Mouse (Mus musculus) heart, postnatal 10 days (tissue): ENCODE data around the gene Hhat. TPM values are rescaled to one million over a fixed set of nuclear protein-coding genes. Genes with fewer than 3 reads are reported as not detected.

Experiments used
- DNase-seq, 2 experiments: peaks; one replicate each; pipeline ENCODE4 v3.0.0; 2021
- intact Hi-C: fragments of 180-260 bp; cut with DNase I; formaldehyde crosslinking; loops from one replicate; pipeline ENCODE4 v1.15.1; 2025
- total RNA-seq, 2 experiments: library from RNA; stranded (reverse); gene quantifications; 2 replicates each; pipeline ENCODE4 v1.2.3; 2021

The Hhat gene
- total RNA-seq, 2 experiments from 2014 or later: 3.6 to 4.0 TPM

GRCm38 (mm10) chr1:192785046-192785961 lies 14.3 kb upstream of the Hhat start:
- intact Hi-C loops: loop anchor here (2.0 to 5.0 kb wide), 4 partner anchors 58 to 111 kb away; partner anchors contain the start of gene Sertad4
- DNase-seq: peak in 1 of 2 experiments; percentile 43

DNA sequence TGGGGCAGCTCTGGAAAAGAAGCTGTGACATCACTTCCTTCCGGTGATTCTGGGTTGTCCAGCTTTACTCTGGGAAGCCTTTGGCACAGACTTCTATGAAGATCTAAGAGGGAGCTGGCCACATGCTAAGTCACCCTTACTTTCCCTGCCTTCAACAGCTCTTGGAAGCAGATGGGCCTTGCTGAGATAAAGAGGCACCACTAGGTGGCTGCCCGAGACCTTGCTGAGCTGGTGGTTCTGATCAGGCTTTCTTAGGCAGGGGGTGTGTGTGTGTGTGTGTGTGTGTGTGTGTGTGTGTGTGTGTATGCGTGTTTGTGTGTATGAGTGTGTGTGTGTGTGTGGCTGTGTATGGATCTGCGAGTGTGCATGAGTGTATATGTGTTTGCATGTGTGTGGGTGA lies 13.4 kb upstream of the Hhat start:
- intact Hi-C loops: loop anchor here (1.0 to 2.0 kb wide), 3 partner anchors 70 to 128 kb away; partner anchors contain the start of gene Sertad4
- peak; percentile 61 to 76 for DNase-seq

DNA sequence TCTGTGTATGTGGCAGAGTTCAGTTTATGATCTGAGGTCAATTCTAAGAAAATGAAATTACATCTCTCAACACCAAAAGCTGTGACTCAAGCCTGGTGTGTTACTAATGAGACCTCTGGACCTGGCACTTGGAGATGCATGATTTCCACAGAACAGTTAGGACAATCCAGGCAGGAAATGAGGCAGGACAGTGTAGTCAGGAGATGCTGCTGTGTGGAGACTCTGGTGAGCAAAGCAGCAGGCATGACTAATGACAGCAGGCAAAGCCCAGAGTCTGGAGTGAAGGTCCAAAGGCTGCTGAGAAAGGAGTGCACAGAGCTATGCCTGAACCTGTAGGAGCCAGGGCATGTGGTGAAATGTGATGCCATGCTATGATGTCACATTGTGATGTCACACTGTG lies 10.2 kb upstream of the Hhat start:
- DNase-seq: no peak
- intact Hi-C loops: no loop called here

DNA sequence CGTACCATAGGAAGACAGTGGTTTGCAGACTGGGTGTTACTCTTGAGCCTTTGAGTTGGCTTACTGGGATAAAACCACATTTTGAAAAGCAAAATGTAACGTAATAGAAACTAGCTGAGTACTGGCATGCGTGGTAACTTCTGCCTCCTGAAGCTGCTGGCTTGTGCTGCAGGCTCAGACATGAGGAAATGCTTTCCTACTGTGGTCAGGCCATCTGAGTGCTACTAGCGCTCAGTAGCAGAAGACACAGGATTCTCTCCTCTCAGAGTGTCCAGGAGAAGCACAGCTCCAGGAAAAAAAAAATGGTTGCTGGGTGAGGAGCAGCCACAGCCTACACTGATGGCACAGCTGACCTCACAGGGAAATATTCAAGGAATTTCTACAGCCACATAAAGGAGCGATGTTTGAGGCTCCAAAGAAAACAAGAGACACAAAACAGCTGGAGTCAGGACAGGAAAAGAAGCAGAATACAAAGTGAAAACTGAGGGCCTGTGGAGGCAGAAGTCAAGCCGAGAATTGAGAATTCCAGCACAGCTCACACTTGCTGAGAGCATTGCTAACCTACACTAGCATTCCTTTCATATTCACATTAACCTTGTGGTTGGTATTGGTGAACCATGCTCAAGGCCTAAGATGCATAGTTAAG lies 8.0 kb upstream of the Hhat start:
- intact Hi-C loops: no loop called here
- DNase-seq: peak in 1 of 2 experiments; percentile 20

- no peak for DNase-seq
- intact Hi-C loops: no loop called here
Observed at GRCm38 (mm10) chr1:192778206-192778605, 7.2 kb upstream of the Hhat start.

DNA sequence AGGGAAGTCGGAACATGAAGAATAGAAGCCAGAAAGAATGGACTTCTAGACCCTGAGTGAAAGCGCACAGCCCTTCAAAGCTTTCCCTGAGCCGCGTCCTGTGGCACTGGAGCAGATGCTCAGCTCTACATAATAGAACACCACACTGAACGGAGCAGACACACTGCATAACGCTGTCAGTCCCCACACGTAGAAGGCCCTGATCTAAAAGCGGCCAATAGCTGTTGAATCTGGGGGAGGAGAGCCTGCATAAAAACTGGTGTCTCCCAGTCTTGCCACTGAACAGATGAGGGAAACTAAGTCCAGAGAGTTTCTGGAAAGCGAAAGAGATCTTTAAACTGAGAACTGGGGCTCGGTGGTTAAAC lies 911 bp downstream of the Hhat start:
- intact Hi-C loops: no loop called here
- DNase-seq: no peak

- intact Hi-C loops: no loop called here
Observed at GRCm38 (mm10) chr1:192765531-192765930, 5.5 kb downstream of the Hhat start.

GRCm38 (mm10) chr1:192764547-192764946 lies 6.5 kb downstream of the Hhat start:
- intact Hi-C loops: no loop called here
- no peak for DNase-seq

More at GRCm38 (mm10) chr1:192765531-192765930, 5.5 kb downstream of the Hhat start:
- no peak for DNase-seq

- peak in 1 of 2 experiments; percentile 42 for DNase-seq
- intact Hi-C loops: no loop called here
Observed at GRCm38 (mm10) chr1:192762946-192763933, 7.8 kb downstream of the Hhat start.

DNA sequence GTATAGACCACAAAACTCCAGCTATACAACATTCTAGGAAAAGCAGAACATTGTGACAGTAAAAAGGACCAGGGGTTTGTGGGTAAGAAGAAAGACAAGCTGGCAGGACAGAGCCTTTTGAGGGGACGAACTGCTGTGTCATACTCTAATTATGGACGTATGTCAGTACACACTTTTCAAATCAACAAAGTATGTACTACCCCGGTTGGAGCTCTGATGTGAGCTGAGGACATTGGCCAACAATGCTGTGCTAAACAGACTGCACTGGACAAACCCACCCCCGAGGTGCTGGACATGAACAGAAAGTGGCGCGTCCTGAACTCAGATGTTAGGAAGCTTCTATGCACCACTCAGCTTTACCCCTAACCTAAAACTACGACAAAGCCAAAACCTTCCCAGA lies 14.3 kb downstream of the Hhat start:
- intact Hi-C loops: no loop called here
- DNase-seq: peak in 1 of 2 experiments; percentile 23

GRCm38 (mm10) chr1:192755685-192756606 lies 15.1 kb downstream of the Hhat start:
- no peak for DNase-seq
- intact Hi-C loops: no loop called here

DNA sequence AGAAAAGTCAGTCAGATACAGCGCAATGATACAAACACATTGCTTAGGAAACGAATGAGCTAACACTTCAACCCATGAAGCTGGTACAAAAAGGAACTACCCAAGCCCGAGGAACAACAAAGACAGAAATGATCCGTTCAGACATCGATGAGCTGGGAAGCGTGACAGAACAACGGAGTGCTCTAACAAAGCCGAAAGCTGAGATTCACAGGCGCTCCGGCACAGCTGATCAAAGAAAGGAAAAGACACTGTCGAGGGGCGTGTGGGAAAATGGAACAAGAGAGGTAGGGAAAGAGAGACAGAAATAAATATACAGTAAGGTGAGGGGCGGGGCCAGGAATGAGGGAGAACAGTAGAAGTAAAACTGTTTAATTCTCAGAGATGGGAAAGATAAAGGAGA lies 15.8 kb downstream of the Hhat start:
- intact Hi-C loops: no loop called here
- DNase-seq: no peak

DNA sequence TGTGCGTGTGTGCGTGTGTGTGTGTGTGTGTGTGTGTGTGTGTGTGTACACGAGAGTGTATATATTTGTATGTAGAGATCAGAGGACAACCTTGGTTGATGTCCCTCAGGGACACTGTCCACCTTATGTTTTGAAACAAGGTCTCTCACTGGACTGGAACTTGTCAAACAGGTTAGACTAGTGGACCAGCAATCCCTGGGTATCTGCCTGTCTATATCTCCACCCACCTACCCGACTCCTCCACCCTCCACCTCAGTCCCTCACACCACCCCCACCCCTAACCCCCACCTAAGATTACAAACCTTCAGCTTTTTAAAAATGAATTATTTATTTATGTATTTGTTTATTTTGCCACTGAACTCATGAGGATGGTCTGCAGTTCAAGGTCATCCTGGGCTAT lies 16.8 kb downstream of the Hhat start:
- no peak for DNase-seq
- intact Hi-C loops: no loop called here

- DNase-seq: peak; percentile 32 to 41
- intact Hi-C loops: no loop called here
Observed at GRCm38 (mm10) chr1:192752659-192753601, 18.1 kb downstream of the Hhat start.

GRCm38 (mm10) chr1:192750042-192750437 lies 21.0 kb downstream of the Hhat start:
- DNase-seq: no peak
- intact Hi-C loops: no loop called here

DNA sequence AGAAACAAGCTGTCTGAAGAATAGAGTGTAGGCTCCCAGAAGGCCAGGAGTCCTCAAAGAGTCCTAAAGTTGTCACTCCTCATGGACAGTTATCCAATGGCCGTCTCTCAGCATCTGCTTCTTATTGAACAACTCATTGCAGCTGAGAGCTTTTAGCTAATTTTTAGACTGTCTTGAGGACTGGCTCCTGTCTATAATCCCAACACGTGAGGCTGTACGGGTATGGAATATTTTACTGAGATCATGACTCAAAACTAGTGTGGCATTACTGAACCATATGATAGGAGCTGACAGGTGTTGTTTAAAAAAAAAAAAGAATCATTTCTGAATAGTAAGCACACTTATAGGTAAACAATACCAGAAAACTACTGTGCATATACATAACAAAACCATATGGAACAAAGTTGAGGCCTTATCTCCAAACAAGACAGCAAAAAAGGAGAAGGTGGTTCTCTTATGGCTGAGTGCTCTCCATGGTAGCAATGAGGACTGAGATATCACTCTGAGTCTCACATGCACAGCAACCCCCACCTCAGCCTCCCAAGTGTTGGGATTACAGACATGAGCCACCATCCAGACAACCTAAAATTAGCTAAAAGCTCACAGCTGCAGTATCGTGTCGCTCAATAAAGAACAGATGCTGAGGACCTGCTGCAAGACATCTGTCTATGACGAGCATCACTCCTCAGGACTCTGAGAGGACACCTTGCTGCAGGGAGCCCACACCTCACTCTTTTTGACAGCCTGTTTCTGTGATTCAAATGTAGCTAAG lies 21.6 kb downstream of the Hhat start:
- intact Hi-C loops: no loop called here
- no peak for DNase-seq

- intact Hi-C loops: no loop called here
- DNase-seq: no peak
Observed at GRCm38 (mm10) chr1:192746201-192746600, 24.8 kb downstream of the Hhat start.
